Mouse (Mus musculus): ENCODE measurements around the gene Nbas. TPM values are rescaled to one million over a fixed set of nuclear protein-coding genes. Genes with fewer than 3 reads are reported as not detected.

Gene Nbas
- polyA plus RNA-seq, 1 experiment from 2014 or later: 4.5 TPM

GRCm38 (mm10) chr12:13465554-13465953 is 196.6 kb downstream of the Nbas start:
- Histone ChIP-seq H3K9me3 (replicated peaks) (no peaks in the 10 kb centered on the region), H3K27ac (replicated peaks) (no peak overlapping the region), H3K9ac (no peak overlapping the region), H3K4me2 (no peak overlapping the region), H3K4me3 (replicated peaks) (no peak overlapping the region), H3K4me1 (replicated peaks) (no peaks in the 10 kb centered on the region), H3K27me3 (no peaks in the 10 kb centered on the region), H3K36me3 (replicated peaks) (no peaks in the 10 kb centered on the region)
- 54% methylated on average over 2 of the region's 2 CpGs for WGBS (ENCODE audit: insufficient replicate concordance)
- no peak for ATAC-seq (ENCODE audit: insufficient read depth)

GRCm38 (mm10) chr12:13474881-13475280 is 205.9 kb downstream of the Nbas start:
- Histone ChIP-seq H3K36me3 (replicated peaks) (no peaks in the 10 kb centered on the region), H3K9me3 (replicated peaks) (no peaks in the 10 kb centered on the region), H3K27me3 (no peaks in the 10 kb centered on the region), H3K4me3 (replicated peaks) (no peak overlapping the region), H3K9ac (no peak overlapping the region), H3K4me2 (no peak overlapping the region), H3K27ac (replicated peaks) (no peak overlapping the region), H3K4me1 (replicated peaks) (no peaks in the 10 kb centered on the region)
- ATAC-seq (ENCODE audit: insufficient read depth): no peak
- WGBS (ENCODE audit: insufficient replicate concordance): 66% methylated on average over 2 of the region's 2 CpGs

- H3K9ac ChIP-seq: no peak overlapping the region
- ATAC-seq (ENCODE audit: insufficient read depth): no peak
- no peaks in the 10 kb centered on the region for H3K9me3 ChIP-seq (replicated peaks)
- no peaks in the 10 kb centered on the region for H3K36me3 ChIP-seq (replicated peaks)
- H3K4me2 ChIP-seq: no peak overlapping the region
- WGBS (ENCODE audit: insufficient replicate concordance): 72% methylated on average over 7 of the region's 7 CpGs
- H3K27me3 ChIP-seq: no peaks in the 10 kb centered on the region
- H3K4me1 ChIP-seq (replicated peaks): no peaks in the 10 kb centered on the region
- H3K27ac ChIP-seq (replicated peaks): no peak overlapping the region
- H3K4me3 ChIP-seq (replicated peaks): no peak overlapping the region
Measured at GRCm38 (mm10) chr12:13479163-13479562, 210.2 kb downstream of the Nbas start.

- Histone ChIP-seq H3K36me3 (replicated peaks) (no peaks in the 10 kb centered on the region), H3K27me3 (no peaks in the 10 kb centered on the region), H3K4me1 (replicated peaks) (no peaks in the 10 kb centered on the region), H3K9me3 (replicated peaks) (no peaks in the 10 kb centered on the region), H3K4me2 (no peak overlapping the region), H3K9ac (no peak overlapping the region), H3K4me3 (replicated peaks) (no peak overlapping the region), H3K27ac (replicated peaks) (no peak overlapping the region)
- ATAC-seq (ENCODE audit: insufficient read depth): no peak
- WGBS (ENCODE audit: insufficient replicate concordance): 85% methylated on average over 3 of the region's 3 CpGs
Measured at GRCm38 (mm10) chr12:13486278-13486677, 217.3 kb downstream of the Nbas start.

GRCm38 (mm10) chr12:13497211-13497610 is 228.3 kb downstream of the Nbas start:
- no peak for ATAC-seq (ENCODE audit: insufficient read depth)

GRCm38 (mm10) chr12:13499237-13499889 is 230.4 kb downstream of the Nbas start:
- Histone ChIP-seq H3K27me3 (no peaks in the 10 kb centered on the region), H3K4me3 (replicated peaks) (no peak overlapping the region), H3K4me1 (replicated peaks) (no peaks in the 10 kb centered on the region), H3K27ac (replicated peaks) (no peak overlapping the region), H3K4me2 (no peak overlapping the region), H3K36me3 (replicated peaks) (no peaks in the 10 kb centered on the region), H3K9me3 (replicated peaks) (no peaks in the 10 kb centered on the region), H3K9ac (no peak overlapping the region)
- ATAC-seq (ENCODE audit: insufficient read depth): no peak
- WGBS (ENCODE audit: insufficient replicate concordance): 75% methylated on average over 10 of the region's 10 CpGs

More at GRCm38 (mm10) chr12:13497211-13497610, 228.3 kb downstream of the Nbas start:
- Histone ChIP-seq H3K36me3 (replicated peaks) (no peaks in the 10 kb centered on the region), H3K4me3 (replicated peaks) (no peak overlapping the region), H3K9ac (no peak overlapping the region), H3K9me3 (replicated peaks) (no peaks in the 10 kb centered on the region), H3K27ac (replicated peaks) (no peak overlapping the region), H3K4me1 (replicated peaks) (no peaks in the 10 kb centered on the region), H3K27me3 (no peaks in the 10 kb centered on the region), H3K4me2 (no peak overlapping the region)
- WGBS (ENCODE audit: insufficient replicate concordance): 65% methylated on average over 6 of the region's 6 CpGs

- no peaks in the 10 kb centered on the region for H3K27me3 ChIP-seq
- no peak overlapping the region for H3K27ac ChIP-seq (replicated peaks)
- H3K4me3 ChIP-seq (replicated peaks): no peak overlapping the region
- WGBS (ENCODE audit: insufficient replicate concordance): 66% methylated on average over 3 of the region's 3 CpGs
- no peak for ATAC-seq (ENCODE audit: insufficient read depth)
- H3K36me3 ChIP-seq (replicated peaks): no peaks in the 10 kb centered on the region
- no peaks in the 10 kb centered on the region for H3K9me3 ChIP-seq (replicated peaks)
- H3K4me2 ChIP-seq: no peak overlapping the region
- no peak overlapping the region for H3K9ac ChIP-seq
- no peaks in the 10 kb centered on the region for H3K4me1 ChIP-seq (replicated peaks)
Measured at GRCm38 (mm10) chr12:13500191-13500590, 231.3 kb downstream of the Nbas start.

- Histone ChIP-seq H3K4me2 (no peak overlapping the region), H3K27ac (replicated peaks) (no peak overlapping the region), H3K9ac (no peak overlapping the region), H3K36me3 (replicated peaks) (no peaks in the 10 kb centered on the region), H3K4me3 (replicated peaks) (no peak overlapping the region), H3K4me1 (replicated peaks) (no peaks in the 10 kb centered on the region), H3K27me3 (no peaks in the 10 kb centered on the region), H3K9me3 (replicated peaks) (no peaks in the 10 kb centered on the region)
- WGBS (ENCODE audit: insufficient replicate concordance): 72% methylated on average over 5 of the region's 5 CpGs
- no peak for ATAC-seq (ENCODE audit: insufficient read depth)
Measured at GRCm38 (mm10) chr12:13504771-13505444, 236.0 kb downstream of the Nbas start.

- no peak overlapping the region for H3K4me3 ChIP-seq (replicated peaks)
- H3K4me1 ChIP-seq (replicated peaks): no peaks in the 10 kb centered on the region
- ATAC-seq (ENCODE audit: insufficient read depth): no peak
- H3K36me3 ChIP-seq (replicated peaks): peaks cover 6% of the 10 kb centered on the region; the same call in 1 of the 2 replicates
- no peaks in the 10 kb centered on the region for H3K9me3 ChIP-seq (replicated peaks)
- H3K27me3 ChIP-seq: no peaks in the 10 kb centered on the region
- H3K9ac ChIP-seq: no peak overlapping the region
- H3K27ac ChIP-seq (replicated peaks): no peak overlapping the region
- WGBS (ENCODE audit: insufficient replicate concordance): 8% methylated on average over 1 of the region's 1 CpGs
- H3K4me2 ChIP-seq: no peak overlapping the region
Measured at GRCm38 (mm10) chr12:13518082-13518481, 249.1 kb downstream of the Nbas start.

GRCm38 (mm10) chr12:13519413-13519812 is 250.5 kb downstream of the Nbas start:
- Histone ChIP-seq H3K36me3 (replicated peaks) (peaks cover 6% of the 10 kb centered on the region; the same call in 1 of the 2 replicates), H3K9ac (no peak overlapping the region), H3K4me1 (replicated peaks) (no peaks in the 10 kb centered on the region), H3K4me3 (replicated peaks) (no peak overlapping the region), H3K4me2 (no peak overlapping the region), H3K27me3 (no peaks in the 10 kb centered on the region), H3K9me3 (replicated peaks) (no peaks in the 10 kb centered on the region), H3K27ac (replicated peaks) (no peak overlapping the region)
- ATAC-seq (ENCODE audit: insufficient read depth): no peak
- WGBS (ENCODE audit: insufficient replicate concordance): 66% methylated on average over 6 of the region's 6 CpGs

GRCm38 (mm10) chr12:13532731-13533365 is 263.9 kb downstream of the Nbas start:
- no peak for ATAC-seq (ENCODE audit: insufficient read depth)
- WGBS (ENCODE audit: insufficient replicate concordance): 51% methylated on average over 1 of the region's 1 CpGs

More at GRCm38 (mm10) chr12:13532731-13533365, 263.9 kb downstream of the Nbas start:
- H3K27me3 ChIP-seq: no peaks in the 10 kb centered on the region
- no peaks in the 10 kb centered on the region for H3K4me1 ChIP-seq (replicated peaks)
- H3K4me2 ChIP-seq: no peak overlapping the region
- no peaks in the 10 kb centered on the region for H3K9me3 ChIP-seq (replicated peaks)
- H3K9ac ChIP-seq: no peak overlapping the region
- no peak overlapping the region for H3K4me3 ChIP-seq (replicated peaks)
- no peak overlapping the region for H3K27ac ChIP-seq (replicated peaks)
- 0 out of 2 replicates have a peak, but pooled peaks cover 5% of the 10 kb centered on the region for H3K36me3 ChIP-seq (replicated peaks)
